Mouse (Mus musculus): Measurements from ENCODE around the gene Abr.

The Abr gene

DNA sequence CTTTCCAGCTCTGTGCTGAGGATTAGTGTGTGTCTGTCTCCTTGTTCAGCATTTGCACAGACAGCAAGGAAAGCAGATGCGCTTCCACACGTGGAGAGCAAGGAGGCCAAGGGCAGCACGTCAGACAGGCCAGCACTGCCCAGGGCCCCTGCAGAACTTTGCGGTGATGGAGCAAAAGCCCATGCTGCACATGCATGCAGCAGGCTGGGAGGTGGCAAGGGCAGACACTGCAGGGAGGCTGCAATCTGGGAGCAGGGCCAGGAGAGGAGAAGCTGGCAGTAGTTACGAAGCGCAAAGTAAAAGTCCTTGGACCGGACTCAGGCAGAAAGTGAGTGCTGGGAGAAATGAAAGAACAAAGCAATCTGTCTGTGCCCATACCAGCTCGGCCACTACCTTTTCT, 203.7 kb downstream of the Abr start:
- DNase-seq (ENCODE audit: extremely low read depth, low read depth, low spot score) = no peak

DNA sequence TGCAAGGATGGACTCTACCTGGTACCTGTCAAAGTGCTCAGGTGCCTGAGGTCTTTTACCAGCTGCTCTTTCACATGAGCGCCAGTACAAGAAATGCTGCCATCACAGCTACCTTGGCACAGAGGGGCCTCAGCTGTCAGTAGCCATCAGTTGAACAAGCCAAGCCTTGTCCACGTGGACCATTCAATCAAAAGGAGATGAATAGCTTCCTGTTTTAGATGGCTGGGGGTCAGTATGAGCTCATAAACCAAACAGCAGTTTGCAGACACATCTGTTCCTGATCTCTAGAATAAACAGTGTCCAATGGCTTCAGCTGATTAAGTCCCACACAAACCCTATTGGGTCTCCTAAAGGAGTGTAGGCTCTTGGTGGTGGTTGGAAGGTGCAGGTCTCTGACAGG, 206.1 kb downstream of the Abr start:
- DNase-seq (ENCODE audit: extremely low read depth, low read depth, low spot score) = no peak

DNA sequence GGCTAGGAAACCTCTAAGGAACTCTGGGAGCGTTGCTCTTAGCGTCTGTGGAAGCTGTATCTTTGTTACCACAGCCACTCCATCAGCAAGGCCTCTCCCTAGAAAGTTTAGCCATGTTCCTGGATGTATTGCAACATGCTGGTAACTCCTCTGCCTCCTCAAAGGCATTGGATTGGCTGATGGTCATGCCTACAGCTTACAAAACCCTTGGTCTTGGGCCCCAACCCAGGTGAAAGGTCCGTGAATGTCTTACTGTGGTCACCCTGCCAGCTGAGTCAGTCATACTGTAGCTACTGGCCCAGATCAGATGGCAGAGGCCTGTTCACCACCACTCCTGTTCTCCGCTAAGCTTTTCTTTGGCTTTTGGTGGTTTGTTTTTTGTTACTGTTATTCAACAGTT, 207.1 kb downstream of the Abr start:
- peak; percentile 86 for DNase-seq (ENCODE audit: extremely low read depth, low read depth, low spot score)

DNA sequence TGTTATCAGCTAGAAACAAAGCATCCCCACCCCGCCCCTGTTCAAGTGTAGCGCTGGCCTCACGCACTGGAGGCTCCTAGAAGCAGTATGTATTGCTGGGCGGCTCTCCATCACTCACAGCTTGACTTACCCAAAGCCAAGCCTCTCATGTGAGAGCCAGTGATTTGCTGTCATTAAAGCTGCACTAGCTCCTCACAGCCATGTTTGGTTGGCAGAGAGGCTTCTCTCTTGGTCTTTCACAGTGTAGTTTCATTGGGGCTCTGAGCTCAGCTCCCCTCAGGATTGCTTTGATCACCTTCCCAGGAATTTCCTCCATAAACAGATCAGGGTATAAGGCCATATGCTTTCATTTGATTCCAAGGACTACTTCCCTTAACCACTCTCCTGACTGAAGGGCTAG, 208.9 kb downstream of the Abr start:
- DNase-seq (ENCODE audit: extremely low read depth, low read depth, low spot score) = no peak

DNA sequence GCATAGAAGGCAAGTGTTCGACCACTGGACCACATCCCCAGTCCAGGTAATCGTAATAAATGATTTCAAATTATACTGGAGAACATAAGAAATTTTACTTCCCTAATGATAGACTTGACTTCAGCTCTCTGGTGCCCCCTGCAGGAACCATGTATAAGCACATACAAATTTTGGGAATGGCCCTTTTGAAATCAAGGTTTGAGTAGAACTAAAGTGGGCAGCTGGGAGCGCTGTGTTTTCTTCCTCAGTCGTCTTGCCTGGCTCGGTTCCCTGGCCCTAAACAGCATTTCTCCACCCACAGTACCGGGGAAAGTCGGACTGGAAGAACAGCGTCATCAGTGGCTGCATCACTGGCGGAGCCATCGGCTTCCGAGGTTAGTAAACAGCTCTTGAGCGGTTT, 211.3 kb downstream of the Abr start:
- no peak for DNase-seq (ENCODE audit: extremely low read depth, low read depth, low spot score)

DNA sequence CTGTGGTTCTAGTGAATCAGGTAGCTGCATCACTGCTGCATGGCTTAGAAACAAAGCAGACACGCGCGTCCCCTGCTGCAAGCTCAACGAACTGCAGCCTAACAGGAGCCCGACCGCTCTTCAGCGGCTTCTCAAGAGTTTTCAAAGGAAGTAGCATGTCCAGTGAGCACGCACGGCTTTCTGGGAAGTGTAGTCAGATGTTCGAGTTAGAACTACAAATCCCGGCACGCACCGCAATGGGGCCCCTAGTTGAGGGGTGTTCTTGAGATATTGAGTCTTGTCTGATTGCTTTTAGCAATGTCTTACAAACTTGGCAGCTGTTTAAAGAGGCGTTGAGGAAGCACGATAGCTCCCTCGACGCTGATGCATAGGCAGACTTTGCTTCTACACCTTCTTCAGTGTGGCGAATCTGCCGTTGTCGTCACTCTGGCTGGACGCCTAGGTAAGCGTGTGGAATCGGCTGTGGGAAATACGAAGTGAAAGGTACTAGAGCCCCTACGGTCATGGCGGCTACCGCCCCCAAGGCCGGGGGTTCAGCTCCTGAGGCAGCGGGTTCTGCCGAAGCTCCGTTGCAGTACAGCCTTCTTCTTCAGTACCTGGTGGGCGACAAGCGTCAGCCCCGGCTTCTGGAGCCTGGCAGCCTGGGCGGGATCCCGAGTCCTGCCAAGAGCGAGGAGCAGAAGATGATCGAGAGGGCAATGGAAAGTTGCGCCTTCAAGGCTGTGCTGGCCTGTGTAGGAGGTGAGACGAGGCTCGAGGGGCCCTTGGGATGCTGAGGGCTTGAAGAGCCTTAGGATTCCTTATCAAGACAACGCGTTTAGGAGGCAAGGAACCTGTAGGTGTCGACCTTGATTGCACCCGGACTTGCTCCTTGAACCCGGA, 215.2 kb downstream of the Abr start, which contains the start of gene Timm22:
Gene Timm22, plus strand, starts transcription at position 251 of the 882 bp plus-strand sequence.
- peak; percentile 83 for DNase-seq (ENCODE audit: extremely low read depth, low read depth, low spot score)

DNA sequence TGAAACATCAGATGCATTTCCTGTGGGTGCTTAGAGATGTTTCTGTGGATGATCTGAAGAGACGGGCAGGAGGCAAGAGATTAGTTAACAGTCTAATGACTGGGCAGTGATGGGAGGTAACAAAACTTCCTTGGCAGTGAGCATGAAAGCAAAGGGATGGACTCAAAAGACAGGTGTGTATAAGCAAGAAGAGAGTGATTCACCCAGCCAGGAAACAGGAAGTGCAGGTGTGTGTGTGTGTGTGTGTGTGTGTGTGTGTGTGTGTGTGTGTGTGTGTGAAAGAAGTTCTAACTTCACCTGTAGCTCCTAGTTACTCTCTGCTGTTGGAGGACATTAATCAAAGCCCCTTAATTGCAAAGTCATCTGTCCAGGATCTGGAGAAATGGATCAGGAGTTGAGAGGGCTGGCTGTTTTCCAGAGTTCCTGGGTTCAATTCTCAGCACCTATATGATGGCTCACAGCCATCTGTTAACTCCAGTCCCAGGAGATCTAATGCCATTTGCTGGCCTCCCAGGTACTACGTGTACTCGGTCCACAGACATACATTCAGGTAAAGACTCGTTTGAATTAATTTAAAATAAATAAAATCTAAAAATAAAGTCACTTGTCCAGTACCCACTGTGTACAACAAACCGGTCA, 216.4 kb downstream of the Abr start:
- no peak for DNase-seq (ENCODE audit: extremely low read depth, low read depth, low spot score)

DNA sequence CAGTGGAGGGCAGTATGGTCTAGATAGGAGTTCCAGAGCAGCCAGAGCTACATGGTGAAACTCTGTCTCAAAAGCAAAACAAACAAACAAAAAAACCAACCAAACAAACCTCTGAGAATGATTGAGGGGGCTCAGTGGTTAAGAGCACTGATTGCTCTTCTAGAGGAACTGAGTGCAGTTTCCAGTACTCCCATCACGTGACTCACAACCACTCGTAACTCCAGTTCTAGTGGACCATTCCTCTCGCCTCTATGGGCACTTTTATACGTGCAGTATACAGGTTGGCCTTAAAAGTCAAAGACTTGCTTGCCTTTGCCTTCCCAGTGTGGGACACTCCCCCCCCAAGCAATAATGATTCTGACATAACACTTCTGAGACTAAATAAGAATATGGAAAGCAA, 217.0 kb downstream of the Abr start:
- no peak for DNase-seq (ENCODE audit: extremely low read depth, low read depth, low spot score)

DNA sequence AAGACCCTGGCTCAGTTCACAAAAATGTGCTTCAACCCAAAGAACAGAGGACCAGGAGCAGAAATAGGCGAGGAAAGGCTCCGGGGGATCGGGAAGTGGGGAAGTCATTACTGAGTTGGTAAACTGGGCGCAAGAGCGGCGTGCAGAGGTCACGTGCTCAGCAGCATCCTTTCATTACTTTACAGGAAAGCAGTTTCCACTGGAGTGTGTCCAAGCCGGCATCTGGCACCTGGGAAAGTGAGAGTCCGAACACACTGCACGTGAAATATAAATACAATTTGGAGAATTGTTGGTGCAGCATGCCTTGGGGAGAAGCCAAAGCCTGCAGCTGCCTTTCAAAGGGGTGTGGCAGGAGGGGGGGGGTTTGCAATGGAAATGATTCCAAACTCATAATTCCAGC, 220.7 kb downstream of the Abr start:
- no peak for DNase-seq (ENCODE audit: extremely low read depth, low read depth, low spot score)

DNA sequence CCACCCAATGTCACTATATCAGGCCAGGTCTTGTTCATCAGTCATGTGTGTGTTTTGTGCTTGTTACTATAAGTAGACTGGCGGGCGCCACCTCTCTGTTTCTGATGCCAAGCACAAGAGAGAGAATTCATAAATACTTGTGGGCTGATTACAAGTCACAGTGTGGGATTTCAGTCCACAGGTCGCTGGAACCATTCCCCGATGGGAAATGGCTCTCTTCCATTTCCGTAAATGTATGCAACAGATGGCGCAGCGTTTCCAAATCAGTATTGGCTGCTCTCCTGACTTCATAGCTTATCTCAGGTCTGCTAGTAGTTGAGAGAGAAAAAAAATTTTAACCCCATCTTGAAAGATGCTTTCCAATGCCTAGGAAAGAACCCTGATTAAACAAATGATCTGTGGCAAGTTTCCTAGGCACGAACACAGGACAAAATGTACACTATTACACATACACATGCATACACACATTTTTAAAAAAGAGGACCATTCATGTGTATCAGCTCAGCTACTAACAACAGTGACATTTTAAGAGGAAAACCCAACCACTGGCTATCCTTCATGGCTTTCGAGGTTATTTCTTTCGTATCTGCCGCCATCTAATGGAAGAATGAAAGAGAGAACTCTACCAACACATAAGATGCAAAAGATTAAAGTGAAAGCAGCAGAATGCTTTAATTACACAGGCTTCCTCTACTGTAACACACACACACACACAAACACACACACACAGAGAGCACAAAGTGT, 222.4 kb downstream of the Abr start:
- DNase-seq (ENCODE audit: extremely low read depth, low read depth, low spot score) = no peak

DNA sequence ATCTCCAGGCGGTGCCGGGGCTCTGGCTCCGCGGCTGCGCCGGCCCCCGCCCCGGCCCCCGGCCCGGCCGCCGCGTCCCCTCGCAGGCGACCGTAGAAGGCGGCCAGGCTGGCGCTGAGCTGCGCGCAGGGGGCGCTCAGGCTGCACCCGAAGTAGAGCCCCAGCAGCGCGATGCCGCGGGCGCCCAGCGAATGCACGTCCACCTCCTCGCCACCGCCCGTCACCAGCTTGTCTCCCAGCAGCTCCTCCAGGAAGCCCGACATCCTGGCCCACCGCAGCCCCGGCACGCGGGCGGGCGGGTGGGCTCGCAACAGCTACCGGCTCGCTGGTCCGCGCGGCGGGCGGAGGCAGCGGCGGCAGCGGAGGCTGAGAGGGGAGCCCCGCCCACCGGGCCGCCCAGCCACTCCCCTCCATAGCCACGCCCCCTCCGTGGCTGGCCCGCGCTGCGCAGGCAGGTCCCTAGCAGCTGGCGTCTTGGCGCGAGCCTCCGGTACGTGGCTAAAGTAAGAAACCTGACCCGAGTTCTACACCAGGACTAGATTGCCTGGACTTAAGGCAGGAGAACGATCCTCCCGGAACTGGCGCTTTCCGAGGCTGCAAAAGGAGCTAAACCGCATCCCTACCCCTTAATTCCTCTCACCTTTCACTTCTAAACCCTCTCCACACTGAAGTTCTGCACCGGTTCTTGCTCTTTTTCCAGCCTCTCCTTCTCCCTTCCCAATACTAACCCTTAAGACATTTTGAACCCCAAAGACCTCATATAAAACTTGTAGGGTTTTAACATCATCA, 223.1 kb downstream of the Abr start, which contains the start of gene Nxn:
Gene Nxn, minus strand, starts transcription at position 343 of the 789 bp plus-strand sequence.
- DNase-seq (ENCODE audit: extremely low read depth, low read depth, low spot score) = no peak

DNA sequence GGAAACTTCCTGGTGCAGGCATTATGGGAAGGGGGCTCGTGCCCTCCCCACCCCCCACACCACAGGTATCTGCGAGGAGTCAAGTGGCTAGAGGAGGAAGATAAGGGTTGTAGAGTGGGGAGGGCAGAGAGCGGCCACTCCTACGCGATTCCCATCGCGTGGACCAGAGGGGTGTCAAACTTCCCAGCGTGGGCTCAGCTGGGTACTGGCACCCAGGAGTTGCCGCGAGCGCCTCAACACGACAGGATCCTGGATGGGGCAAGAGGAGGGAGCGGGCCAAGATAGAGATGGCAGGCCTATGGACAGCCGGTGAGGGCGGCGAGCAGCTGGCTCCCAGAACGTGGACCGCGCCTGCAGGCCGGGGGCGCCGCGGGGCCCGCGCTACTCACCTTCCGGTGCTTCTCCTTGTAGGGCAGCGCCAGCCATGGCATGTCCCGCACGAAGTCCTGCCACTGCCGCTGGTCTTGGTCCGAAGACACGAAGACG, 223.8 kb downstream of the Abr start:
- DNase-seq (ENCODE audit: extremely low read depth, low read depth, low spot score) = no peak

DNA sequence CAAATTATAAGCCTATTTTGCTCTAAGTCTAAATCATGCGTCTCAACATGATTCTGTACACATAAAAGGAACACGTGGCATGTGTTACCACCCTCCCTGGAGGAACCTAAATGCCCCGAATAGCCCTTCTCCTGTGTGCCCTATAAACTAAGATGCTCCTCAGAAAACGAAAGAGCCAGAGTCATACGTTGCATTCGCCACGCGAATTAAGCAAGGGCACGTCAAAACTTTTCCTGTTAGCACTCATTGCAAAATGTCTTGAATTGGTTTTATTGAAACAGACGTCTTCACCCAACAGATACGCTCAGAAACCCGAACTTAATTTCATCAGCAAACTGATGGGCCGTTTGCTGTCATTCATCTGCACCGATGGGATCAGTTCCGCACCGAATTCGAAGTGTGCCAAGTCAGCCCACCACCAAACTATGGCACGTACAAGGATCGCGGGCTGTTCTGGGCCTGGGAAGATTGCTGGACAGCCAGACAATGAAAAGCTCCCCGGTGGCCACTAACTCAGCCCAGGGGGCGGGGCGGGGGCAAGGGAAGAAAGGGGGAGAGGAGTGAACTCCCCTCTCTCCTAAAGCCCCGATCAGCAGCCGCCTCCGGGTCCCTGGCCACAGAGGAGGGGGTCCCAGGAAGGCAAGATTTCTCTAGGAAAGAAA, 224.3 kb downstream of the Abr start:
- DNase-seq (ENCODE audit: extremely low read depth, low read depth, low spot score) = no peak

DNA sequence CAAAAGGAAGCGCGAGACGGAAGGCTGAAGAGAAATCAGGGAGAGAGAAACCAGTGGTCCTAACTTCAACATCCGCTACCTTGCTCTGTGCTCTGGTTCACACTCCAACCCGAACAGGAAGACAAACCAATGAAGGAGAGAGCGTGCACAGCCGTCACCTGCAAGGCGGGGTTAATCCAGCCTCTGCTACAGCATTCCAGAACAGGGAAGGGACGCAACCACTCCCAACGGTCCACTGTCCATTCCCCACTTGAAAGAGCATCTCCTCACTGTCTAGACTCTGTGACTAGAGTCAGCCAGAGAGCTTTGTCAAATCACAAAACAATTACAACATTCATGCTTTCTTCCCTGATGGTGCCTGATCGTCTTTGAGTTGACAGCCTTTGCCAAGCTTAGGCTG, 229.1 kb downstream of the Abr start:
- no peak for DNase-seq (ENCODE audit: extremely low read depth, low read depth, low spot score)

DNA sequence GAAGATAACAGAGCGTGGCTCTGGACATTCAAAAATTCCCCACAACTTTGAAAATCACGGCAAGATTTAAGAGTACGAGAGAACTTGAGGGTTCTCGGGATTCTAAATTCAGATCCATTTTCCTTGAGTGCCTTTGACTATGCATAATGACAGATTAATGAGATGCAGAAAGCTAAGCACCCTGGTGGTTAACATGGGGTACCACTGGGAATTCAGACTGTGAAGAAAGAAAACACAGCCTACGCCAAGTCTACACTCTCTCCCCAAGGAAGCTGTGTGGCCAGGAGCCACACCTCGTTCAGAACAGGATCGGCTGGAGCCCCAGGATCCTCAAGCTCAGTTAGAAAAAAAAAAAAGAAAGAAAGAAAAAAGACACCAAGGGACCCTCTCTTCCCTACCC, 229.6 kb downstream of the Abr start:
- DNase-seq (ENCODE audit: extremely low read depth, low read depth, low spot score) = no peak

DNA sequence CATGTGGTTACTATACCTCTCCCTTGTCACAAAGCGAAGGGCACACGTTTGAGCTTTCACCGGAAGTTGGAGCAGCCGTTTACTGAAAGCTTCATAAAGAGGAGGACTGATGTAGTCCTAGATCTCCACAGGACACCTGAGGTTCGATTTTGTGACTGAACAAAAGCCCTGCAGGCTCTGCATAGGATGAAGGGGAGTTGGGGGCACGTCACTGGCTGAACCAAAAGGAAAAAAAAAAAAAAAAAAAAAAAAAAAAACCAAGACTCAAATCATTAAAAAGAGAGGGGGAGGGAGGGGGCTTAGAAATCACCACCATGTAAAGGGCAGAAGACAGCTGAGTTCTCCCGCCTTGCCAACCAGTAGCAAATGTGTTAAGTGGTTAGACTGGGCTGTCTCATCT, 233.4 kb downstream of the Abr start:
- no peak for DNase-seq (ENCODE audit: extremely low read depth, low read depth, low spot score)

DNA sequence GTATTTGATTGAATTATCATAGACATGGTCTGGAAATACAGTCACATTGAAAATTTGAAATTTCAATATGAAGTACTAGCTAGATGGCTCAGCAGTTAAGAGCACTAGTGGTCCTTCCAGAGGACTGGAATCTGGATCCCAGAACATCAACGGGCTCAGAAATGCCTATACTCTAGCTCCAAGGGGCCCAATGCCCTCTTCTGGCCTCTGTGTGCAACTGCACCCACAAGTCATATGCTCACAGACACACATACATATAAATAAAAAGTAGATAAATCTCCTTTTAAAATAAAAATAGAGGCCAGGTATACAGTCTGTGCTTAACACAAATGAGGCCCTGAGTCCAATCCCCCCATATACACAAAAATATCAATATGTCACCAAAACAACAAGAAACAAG, 235.0 kb downstream of the Abr start:
- no peak for DNase-seq (ENCODE audit: extremely low read depth, low read depth, low spot score)

DNA sequence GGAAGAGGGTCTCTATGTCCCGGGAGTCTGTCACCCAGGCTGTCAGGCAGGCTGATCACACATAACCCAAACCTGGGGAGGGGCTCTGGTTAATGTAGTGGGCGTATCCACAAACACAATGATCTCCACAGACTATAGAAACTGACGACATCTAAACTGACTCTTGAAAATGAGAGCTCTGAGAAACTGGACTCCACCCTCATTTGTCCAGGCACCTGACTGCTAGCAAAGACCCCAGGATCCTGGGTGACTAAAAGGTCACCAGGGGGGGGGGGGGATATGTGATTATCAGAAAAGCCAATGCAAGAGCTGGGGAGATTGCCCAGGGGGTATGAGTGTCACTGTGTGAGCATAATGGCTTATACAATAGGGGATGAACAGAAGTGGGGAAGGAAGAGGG, 236.4 kb downstream of the Abr start:
- DNase-seq (ENCODE audit: extremely low read depth, low read depth, low spot score) = no peak

DNA sequence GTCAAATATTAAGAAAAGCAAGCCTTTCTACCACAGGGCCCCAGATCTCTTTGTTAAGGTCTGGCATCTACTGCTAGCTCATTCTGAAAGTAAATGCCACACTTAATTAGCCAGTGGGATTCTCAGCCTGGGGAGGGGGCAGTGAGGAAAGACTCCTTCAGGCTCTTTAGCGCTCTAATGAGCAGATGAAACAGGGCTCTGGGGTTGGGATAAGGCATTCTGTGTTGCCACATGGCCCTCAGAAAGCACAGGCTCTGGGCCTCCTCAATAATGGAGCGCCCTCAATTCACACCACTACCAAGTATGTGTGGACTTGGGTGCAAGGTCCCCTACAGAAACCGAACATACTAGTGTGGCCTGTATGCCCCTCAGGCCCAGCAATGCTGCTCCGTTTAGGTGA, 237.1 kb downstream of the Abr start:
- DNase-seq (ENCODE audit: extremely low read depth, low read depth, low spot score) = no peak

DNA sequence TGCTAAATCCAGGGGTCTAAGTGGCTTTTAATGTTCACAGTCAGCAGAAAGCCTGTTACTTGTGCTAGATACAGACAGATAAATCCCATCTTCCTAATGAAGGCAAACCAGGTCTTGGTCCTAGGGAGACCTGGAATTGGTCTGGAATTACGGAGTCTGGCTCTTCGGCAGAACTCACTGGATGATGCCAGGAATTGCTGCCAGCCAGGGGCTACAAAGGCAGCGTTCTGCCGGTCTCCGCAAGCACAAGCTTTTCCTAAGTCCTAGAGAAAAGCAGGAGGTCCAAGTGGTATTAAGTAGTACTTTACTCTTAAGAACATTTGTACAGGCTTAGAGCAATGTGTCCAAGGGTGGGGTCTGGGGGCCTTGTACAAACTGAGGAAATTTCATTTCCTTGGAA, 237.8 kb downstream of the Abr start:
- no peak for DNase-seq (ENCODE audit: extremely low read depth, low read depth, low spot score)
